Mouse (Mus musculus): ENCODE results near the gene Tcf21. TPM values are rescaled to one million over a fixed set of nuclear protein-coding genes. Genes with fewer than 3 reads are reported as not detected.

Gene Tcf21
- polyA plus RNA-seq, 1 experiment from 2014 or later = 0.19 TPM

GRCm38 (mm10) chr10:22822896-22823295 is 2.9 kb upstream of the Tcf21 start:
- H3K4me2 ChIP-seq = no peak overlapping the region
- no peaks in the 10 kb centered on the region for H3K36me3 ChIP-seq
- H3K9ac ChIP-seq = no peak overlapping the region
- WGBS = 13% methylated on average over 6 of the region's 6 CpGs
- no peaks in the 10 kb centered on the region for H3K9me3 ChIP-seq
- H3K27ac ChIP-seq = no peak overlapping the region
- H3K4me1 ChIP-seq = peaks cover 12% of the 10 kb centered on the region
- peaks cover 66% of the 10 kb centered on the region for H3K27me3 ChIP-seq
- no peak for ATAC-seq (ENCODE audit: insufficient number of reproducible peaks, low FRiP score, low TSS enrichment, low read depth)
- H3K4me3 ChIP-seq = no peak overlapping the region

- Histone ChIP-seq H3K4me2 (no peak overlapping the region), H3K27ac (no peak overlapping the region), H3K9ac (no peak overlapping the region), H3K27me3 (peaks cover 70% of the 10 kb centered on the region), H3K4me3 (no peak overlapping the region), H3K9me3 (no peaks in the 10 kb centered on the region), H3K36me3 (no peaks in the 10 kb centered on the region), H3K4me1 (peaks cover 12% of the 10 kb centered on the region)
- ATAC-seq (ENCODE audit: insufficient number of reproducible peaks, low FRiP score, low TSS enrichment, low read depth) = no peak
- 11% methylated on average over 5 of the region's 5 CpGs for WGBS
Measured at GRCm38 (mm10) chr10:22822486-22822885, 2.5 kb upstream of the Tcf21 start.

- Histone ChIP-seq H3K4me3 (no peak overlapping the region), H3K27me3 (peaks cover 72% of the 10 kb centered on the region), H3K27ac (no peak overlapping the region), H3K4me1 (peaks cover 12% of the 10 kb centered on the region), H3K9ac (no peak overlapping the region), H3K36me3 (no peaks in the 10 kb centered on the region), H3K4me2 (no peak overlapping the region), H3K9me3 (no peaks in the 10 kb centered on the region)
- ATAC-seq (ENCODE audit: insufficient number of reproducible peaks, low FRiP score, low TSS enrichment, low read depth) = no peak
- WGBS = 10% methylated on average over 5 of the region's 5 CpGs
Measured at GRCm38 (mm10) chr10:22821709-22822108, 1.7 kb upstream of the Tcf21 start.

- 9% methylated on average over 1 of the region's 1 CpGs for WGBS
- Histone ChIP-seq H3K36me3 (no peaks in the 10 kb centered on the region), H3K27ac (no peak overlapping the region), H3K9me3 (no peaks in the 10 kb centered on the region), H3K4me1 (peaks cover 15% of the 10 kb centered on the region), H3K27me3 (peaks cover 75% of the 10 kb centered on the region), H3K4me3 (no peak overlapping the region), H3K4me2 (no peak overlapping the region), H3K9ac (no peak overlapping the region)
- ATAC-seq (ENCODE audit: insufficient number of reproducible peaks, low FRiP score, low TSS enrichment, low read depth) = no peak
Measured at GRCm38 (mm10) chr10:22821267-22821666, 1.3 kb upstream of the Tcf21 start.

DNA sequence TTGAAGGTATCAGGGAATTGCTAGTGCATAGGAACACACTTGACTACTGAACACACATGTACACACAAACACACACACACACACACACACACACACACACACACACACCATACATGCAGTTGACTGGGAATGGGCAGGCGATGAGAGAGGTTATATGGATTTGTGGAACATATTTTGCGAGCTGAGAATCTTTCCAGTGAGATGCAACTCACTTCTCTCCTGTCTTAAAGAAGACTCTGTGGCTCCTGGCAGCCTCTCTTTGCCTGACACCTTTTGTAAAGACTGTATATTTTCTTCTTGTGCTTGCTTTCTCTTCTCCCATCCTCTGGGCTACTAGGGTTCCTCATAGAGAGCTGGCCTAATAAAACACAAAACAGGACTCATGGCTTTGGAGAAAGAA is 867 bp upstream of the Tcf21 start:
- H3K4me3 ChIP-seq = no peak overlapping the region
- peaks cover 19% of the 10 kb centered on the region for H3K4me1 ChIP-seq
- H3K27ac ChIP-seq = no peak overlapping the region
- H3K27me3 ChIP-seq = peaks cover 79% of the 10 kb centered on the region
- no peak overlapping the region for H3K9ac ChIP-seq
- no peaks in the 10 kb centered on the region for H3K36me3 ChIP-seq
- no peaks in the 10 kb centered on the region for H3K9me3 ChIP-seq
- no peak for ATAC-seq (ENCODE audit: insufficient number of reproducible peaks, low FRiP score, low TSS enrichment, low read depth)
- WGBS = 22% methylated on average over 2 of the region's 2 CpGs
- H3K4me2 ChIP-seq = no peak overlapping the region

GRCm38 (mm10) chr10:22819239-22819870 is 619 bp downstream of the Tcf21 start:
- peaks cover 20% of the 10 kb centered on the region for H3K4me1 ChIP-seq
- peak overlapping the region; percentile 22; the same call in 1 of the 2 replicates for H3K4me2 ChIP-seq
- 1% methylated on average over 42 of the region's 42 CpGs for WGBS
- no peaks in the 10 kb centered on the region for H3K9me3 ChIP-seq
- H3K4me3 ChIP-seq = peak overlapping the region; percentile 4
- no peaks in the 10 kb centered on the region for H3K36me3 ChIP-seq
- H3K27ac ChIP-seq = no peak overlapping the region
- no peak for ATAC-seq (ENCODE audit: insufficient number of reproducible peaks, low FRiP score, low TSS enrichment, low read depth)
- H3K9ac ChIP-seq = no peak overlapping the region
- peaks cover 88% of the 10 kb centered on the region for H3K27me3 ChIP-seq

GRCm38 (mm10) chr10:22818600-22819238 is 1.3 kb downstream of the Tcf21 start:
- Histone ChIP-seq H3K4me2 (peak overlapping the region; percentile 22; the same call in 1 of the 2 replicates), H3K36me3 (no peaks in the 10 kb centered on the region), H3K27ac (no peak overlapping the region), H3K4me1 (peaks cover 21% of the 10 kb centered on the region), H3K9me3 (no peaks in the 10 kb centered on the region), H3K9ac (no peak overlapping the region), H3K27me3 (peaks cover 87% of the 10 kb centered on the region), H3K4me3 (peak overlapping the region; percentile 4)
- ATAC-seq (ENCODE audit: insufficient number of reproducible peaks, low FRiP score, low TSS enrichment, low read depth) = no peak
- WGBS = 2% methylated on average over 12 of the region's 12 CpGs

DNA sequence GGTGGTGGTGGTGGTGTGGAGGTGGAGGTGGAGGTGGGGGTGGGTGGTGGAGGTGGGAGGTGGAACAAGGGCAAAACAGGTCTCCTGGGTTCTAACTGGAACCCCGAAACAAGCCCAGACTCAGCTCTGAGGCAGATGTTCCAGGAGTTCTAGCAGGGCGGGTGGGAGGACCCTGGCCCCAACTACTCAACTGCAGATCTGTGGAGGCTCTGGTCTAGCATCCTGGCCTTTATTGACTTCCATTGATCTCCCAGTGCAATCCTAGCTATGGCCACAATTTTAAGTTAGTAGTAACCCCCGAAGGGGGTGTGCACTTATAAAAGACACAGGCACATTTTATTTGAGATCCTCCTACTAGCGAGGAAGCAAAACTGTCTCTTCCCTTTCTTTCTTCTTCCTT is 2.0 kb downstream of the Tcf21 start:
- H3K4me3 ChIP-seq = no peak overlapping the region
- no peaks in the 10 kb centered on the region for H3K36me3 ChIP-seq
- H3K9me3 ChIP-seq = no peaks in the 10 kb centered on the region
- WGBS = 2% methylated on average over 4 of the region's 4 CpGs
- no peak overlapping the region for H3K9ac ChIP-seq
- peaks cover 88% of the 10 kb centered on the region for H3K27me3 ChIP-seq
- H3K27ac ChIP-seq = no peak overlapping the region
- H3K4me2 ChIP-seq = no peak overlapping the region
- ATAC-seq (ENCODE audit: insufficient number of reproducible peaks, low FRiP score, low TSS enrichment, low read depth) = no peak
- peaks cover 25% of the 10 kb centered on the region for H3K4me1 ChIP-seq

GRCm38 (mm10) chr10:22817561-22817960 is 2.4 kb downstream of the Tcf21 start:
- Histone ChIP-seq H3K9ac (no peak overlapping the region), H3K4me1 (peaks cover 25% of the 10 kb centered on the region), H3K4me3 (no peak overlapping the region), H3K36me3 (no peaks in the 10 kb centered on the region), H3K9me3 (no peaks in the 10 kb centered on the region), H3K27ac (no peak overlapping the region), H3K4me2 (no peak overlapping the region), H3K27me3 (peaks cover 84% of the 10 kb centered on the region)
- no peak for ATAC-seq (ENCODE audit: insufficient number of reproducible peaks, low FRiP score, low TSS enrichment, low read depth)
- 3% methylated on average over 18 of the region's 18 CpGs for WGBS

DNA sequence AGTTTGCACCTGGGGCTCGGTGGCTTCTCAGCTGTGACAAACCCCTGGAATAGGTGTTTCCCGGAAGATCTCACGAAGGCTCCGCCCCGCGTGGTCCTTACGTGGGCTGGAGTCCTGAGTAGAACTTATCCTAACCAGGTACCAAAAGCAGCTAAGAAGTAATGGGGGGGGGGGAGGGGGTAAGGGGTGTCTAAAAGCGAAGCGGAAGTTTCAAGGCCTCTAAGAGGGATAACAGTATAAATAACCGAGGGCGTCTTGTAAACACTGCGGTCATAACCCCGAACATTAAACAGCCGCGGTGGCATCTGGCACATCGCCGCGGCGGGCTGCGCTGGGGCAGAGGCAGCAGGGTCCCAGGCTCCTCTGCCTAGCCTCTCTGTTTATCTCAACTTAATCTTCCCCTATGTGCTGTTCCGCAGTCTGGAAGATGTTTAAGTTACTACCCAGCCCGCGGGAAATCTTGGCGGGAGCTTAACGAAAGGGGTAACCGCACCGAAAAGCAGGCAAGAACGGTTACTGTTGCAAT is 3.7 kb downstream of the Tcf21 start:
- no peaks in the 10 kb centered on the region for H3K36me3 ChIP-seq
- no peak for ATAC-seq (ENCODE audit: insufficient number of reproducible peaks, low FRiP score, low TSS enrichment, low read depth)
- H3K27me3 ChIP-seq = peaks cover 82% of the 10 kb centered on the region
- under 1% methylated on average over 28 of the region's 28 CpGs for WGBS
- no peak overlapping the region for H3K27ac ChIP-seq
- H3K9ac ChIP-seq = no peak overlapping the region
- peaks cover 25% of the 10 kb centered on the region for H3K4me1 ChIP-seq
- H3K4me2 ChIP-seq = no peak overlapping the region
- H3K4me3 ChIP-seq = peak overlapping the region; percentile 7; the same call in 1 of the 2 replicates
- H3K9me3 ChIP-seq = no peaks in the 10 kb centered on the region

DNA sequence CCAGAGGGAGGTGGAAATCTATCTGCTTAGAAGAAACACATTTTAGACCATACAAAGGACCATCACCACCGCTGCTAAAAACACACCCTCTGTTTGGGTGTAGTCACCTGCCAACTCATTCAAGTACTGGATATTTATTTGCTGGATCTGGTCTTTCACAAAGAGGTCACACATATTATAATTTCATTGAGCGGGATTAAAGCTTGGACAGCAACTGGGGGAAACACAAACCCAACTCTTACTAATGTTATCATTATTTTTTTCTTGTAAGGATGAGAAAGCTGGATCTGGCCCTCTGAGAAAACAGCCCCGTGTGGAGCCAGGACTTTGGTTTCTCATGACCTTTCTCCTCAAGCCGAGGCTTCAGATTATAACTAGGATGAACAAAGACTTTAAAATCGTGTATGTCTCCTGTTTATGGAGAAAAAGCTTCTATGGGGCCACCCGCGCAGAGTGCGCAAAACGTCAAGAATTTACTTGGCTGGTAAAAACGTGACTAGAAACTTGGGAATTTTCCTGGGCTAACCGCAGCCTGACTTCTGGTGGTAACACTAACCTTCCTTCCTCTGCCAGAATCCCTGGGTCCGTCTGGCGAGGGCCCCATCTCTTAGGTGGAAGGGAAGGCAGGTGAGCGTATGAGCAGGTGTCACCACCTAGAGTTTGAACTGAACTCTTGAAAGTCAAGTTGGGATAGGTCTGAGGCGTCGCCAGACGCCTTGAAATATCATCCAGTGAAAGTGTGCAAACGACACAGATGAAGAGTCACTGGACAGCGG is 4.3 kb downstream of the Tcf21 start:
- Histone ChIP-seq H3K27me3 (peaks cover 77% of the 10 kb centered on the region), H3K9ac (no peak overlapping the region), H3K27ac (no peak overlapping the region), H3K4me2 (no peak overlapping the region), H3K4me1 (peaks cover 25% of the 10 kb centered on the region), H3K4me3 (no peak overlapping the region), H3K9me3 (no peaks in the 10 kb centered on the region), H3K36me3 (no peaks in the 10 kb centered on the region)
- ATAC-seq (ENCODE audit: insufficient number of reproducible peaks, low FRiP score, low TSS enrichment, low read depth) = no peak
- 2% methylated on average over 19 of the region's 19 CpGs for WGBS

- peaks cover 76% of the 10 kb centered on the region for H3K27me3 ChIP-seq
- peaks cover 21% of the 10 kb centered on the region for H3K4me1 ChIP-seq
- 3% methylated on average over 2 of the region's 2 CpGs for WGBS
- no peak overlapping the region for H3K9ac ChIP-seq
- ATAC-seq (ENCODE audit: insufficient number of reproducible peaks, low FRiP score, low TSS enrichment, low read depth) = no peak
- H3K27ac ChIP-seq = no peak overlapping the region
- H3K4me3 ChIP-seq = no peak overlapping the region
- no peak overlapping the region for H3K4me2 ChIP-seq
- no peaks in the 10 kb centered on the region for H3K9me3 ChIP-seq
- no peaks in the 10 kb centered on the region for H3K36me3 ChIP-seq
Measured at GRCm38 (mm10) chr10:22814771-22815170, 5.2 kb downstream of the Tcf21 start.

All from limb, embryonic 15.5 days (tissue).